Mouse (Mus musculus): ENCODE results near the gene Aifm3. TPM values are rescaled to one million over a fixed set of nuclear protein-coding genes. Genes with fewer than 3 reads are reported as not detected.
A peak's percentile ranks its signal among the peaks of the same experiment; 100 is the strongest.

The Aifm3 gene
- 1.4 and 2.4 TPM in 2 replicates for polyA plus RNA-seq (2015; fragmentation: Nextera tagmentation; extraction: Ambion mirVana)

DNA sequence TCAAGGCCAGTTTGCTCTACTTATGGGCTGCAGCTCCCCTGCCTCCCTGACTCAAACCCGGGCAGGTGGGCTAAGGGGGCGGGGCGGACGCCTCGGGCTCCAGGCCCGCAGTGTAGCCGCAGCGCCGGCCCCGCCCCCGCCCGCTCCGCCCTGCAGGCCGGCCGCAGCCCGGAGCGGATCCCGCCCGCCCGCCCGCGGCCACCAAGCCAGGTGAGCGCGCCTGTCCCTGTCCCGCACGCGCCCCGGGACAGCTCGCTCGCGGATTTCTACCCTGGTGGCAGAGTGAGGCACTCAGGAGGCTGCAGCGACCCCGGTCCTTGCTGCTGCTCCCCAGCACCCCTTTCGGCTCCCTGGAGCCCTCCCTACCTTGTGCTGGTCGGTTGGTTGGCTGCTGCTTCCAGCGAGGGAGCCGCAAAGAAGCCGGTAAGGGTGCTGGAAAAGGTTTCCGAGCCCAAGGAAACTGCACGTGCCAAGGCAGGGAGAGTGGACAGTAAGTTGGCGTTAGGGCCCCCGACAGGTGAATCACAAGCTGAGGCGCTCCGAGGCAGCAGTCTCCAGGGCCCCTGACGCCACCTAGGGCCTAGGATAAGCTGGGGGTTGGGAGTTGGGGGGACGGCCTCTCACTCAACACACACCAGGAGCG, at the start of gene Aifm3:
Gene Aifm3 (plus strand): TSS at position 143 of the 643 bp plus-strand sequence.
- TF ChIP-seq CTCF (IDR thresholded peaks at IDR 0.05; ENCODE audit: low read depth): no peak; the same call in 1 of the 2 replicates
- no peaks in the 10 kb centered on the region for H3K4me1 ChIP-seq (replicated peaks; ENCODE audit: insufficient read depth, low read length)
- 2% methylated on average over 46 of the region's 47 CpGs for WGBS
- peaks cover 21% of the 10 kb centered on the region for H3K36me3 ChIP-seq (ENCODE audit: insufficient read depth, low read length)
- DNase-seq (ENCODE audit: low spot score) (no peak), ATAC-seq (replicated peaks; ENCODE audit: low FRiP score, low read depth) (peak; percentile 58)
- no peaks in the 10 kb centered on the region for H3K9me3 ChIP-seq (replicated peaks; ENCODE audit: low read length)
- H3K9ac ChIP-seq (ENCODE audit: low read depth, low read length): peak within 1 kb of the TSS; percentile 58
- H3K4me3 ChIP-seq (replicated peaks; ENCODE audit: low read depth, low read length): peak within 1 kb of the TSS; percentile 45
- no peaks in the 10 kb centered on the region for H3K27me3 ChIP-seq (ENCODE audit: insufficient read depth, low read length)
- peak within 1 kb of the TSS; percentile 94 for H3K4me2 ChIP-seq (ENCODE audit: low read length)
- H3K27ac ChIP-seq: no peak within 1 kb of the TSS

DNA sequence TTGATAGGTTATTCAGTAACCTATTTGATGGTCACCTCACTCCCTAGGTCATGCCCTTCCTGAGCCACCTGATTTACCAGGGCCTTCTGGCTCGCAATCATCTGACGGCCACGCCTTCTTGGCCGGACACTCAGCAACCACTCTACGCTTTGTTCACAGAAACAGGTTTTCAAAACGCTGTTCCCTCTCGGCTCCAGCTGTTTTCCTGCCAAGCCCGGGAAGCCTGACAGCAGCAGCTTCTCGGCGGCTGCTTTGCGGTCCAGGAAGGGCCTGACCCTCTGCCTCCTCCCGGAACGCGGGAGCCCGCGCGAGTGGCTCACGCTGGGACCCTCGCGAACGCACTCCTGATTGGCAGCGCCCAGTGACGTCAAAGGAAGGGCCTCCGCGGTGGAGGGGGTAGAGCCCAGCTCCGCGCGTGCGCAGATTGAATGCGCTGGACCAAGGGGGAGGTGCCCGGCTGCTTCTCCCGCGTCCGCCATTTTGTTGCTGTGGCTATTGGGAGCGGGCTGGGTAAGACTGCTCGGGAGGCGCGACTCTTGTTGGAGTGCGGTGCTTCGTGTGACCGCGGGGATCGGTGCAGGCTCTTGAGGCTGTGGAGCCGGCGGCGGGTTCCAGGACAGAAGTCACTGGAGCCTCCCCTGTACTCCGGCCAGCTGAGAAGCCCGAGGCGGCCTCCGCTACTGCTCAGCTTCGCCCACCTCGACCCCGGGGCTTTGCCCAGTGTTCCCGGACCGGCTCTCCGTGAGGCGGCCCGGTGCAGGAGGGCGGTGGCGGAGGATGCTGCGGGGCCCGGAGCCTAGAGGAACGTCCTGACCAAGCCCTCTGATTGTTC, 37.7 kb upstream of the Aifm3 start, which contains the start of gene Crkl:
Gene Crkl (plus strand): TSS at position 447 of the 832 bp plus-strand sequence.
- Histone ChIP-seq H3K4me2 (ENCODE audit: low read length) (peak within 1 kb of the TSS; percentile 75), H3K4me1 (replicated peaks; ENCODE audit: insufficient read depth, low read length) (peaks cover 8% of the 10 kb centered on the region), H3K4me3 (replicated peaks; ENCODE audit: low read depth, low read length) (peak within 1 kb of the TSS; percentile 76), H3K9ac (ENCODE audit: low read depth, low read length) (peak within 1 kb of the TSS; percentile 88), H3K36me3 (ENCODE audit: insufficient read depth, low read length) (no peaks in the 10 kb centered on the region; the same call in 1 of the 2 replicates), H3K27ac (peak within 1 kb of the TSS; percentile 95), H3K27me3 (ENCODE audit: insufficient read depth, low read length) (no peaks in the 10 kb centered on the region), H3K9me3 (replicated peaks; ENCODE audit: low read length) (no peaks in the 10 kb centered on the region)
- under 1% methylated on average over 62 of the region's 63 CpGs for WGBS
- ATAC-seq (replicated peaks; ENCODE audit: low FRiP score, low read depth) (peak; percentile 95), DNase-seq (ENCODE audit: low spot score) (peak; percentile 99)
- TF ChIP-seq CTCF (IDR thresholded peaks at IDR 0.05; ENCODE audit: low read depth): no peak

DNA sequence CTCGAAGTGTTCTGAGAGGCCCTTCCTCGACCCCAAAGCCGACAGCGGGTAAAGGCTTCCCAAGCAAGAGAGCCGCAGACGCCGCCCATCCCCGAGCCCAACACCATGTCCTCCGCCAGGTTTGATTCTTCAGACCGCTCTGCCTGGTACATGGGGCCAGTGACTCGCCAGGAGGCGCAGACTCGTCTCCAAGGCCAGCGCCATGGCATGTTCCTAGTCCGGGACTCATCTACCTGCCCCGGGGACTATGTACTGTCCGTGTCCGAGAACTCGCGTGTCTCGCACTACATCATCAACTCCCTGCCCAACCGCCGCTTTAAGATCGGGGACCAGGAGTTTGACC, 37.1 kb upstream of the Aifm3 start:
- DNase-seq (ENCODE audit: low spot score) (peak; percentile 68), ATAC-seq (replicated peaks; ENCODE audit: low FRiP score, low read depth) (peak; percentile 44)
- Histone ChIP-seq H3K9me3 (replicated peaks; ENCODE audit: low read length) (no peaks in the 10 kb centered on the region), H3K4me1 (replicated peaks; ENCODE audit: insufficient read depth, low read length) (peaks cover 8% of the 10 kb centered on the region), H3K9ac (ENCODE audit: low read depth, low read length) (peak overlapping the region; percentile 88), H3K27me3 (ENCODE audit: insufficient read depth, low read length) (no peaks in the 10 kb centered on the region), H3K4me2 (ENCODE audit: low read length) (peak overlapping the region; percentile 75), H3K4me3 (replicated peaks; ENCODE audit: low read depth, low read length) (peak overlapping the region; percentile 76), H3K27ac (peak overlapping the region; percentile 95), H3K36me3 (ENCODE audit: insufficient read depth, low read length) (peaks cover 1% of the 10 kb centered on the region; the same call in 1 of the 2 replicates)
- no peak for TF ChIP-seq CTCF (IDR thresholded peaks at IDR 0.05; ENCODE audit: low read depth)
- under 1% methylated on average over 24 of the region's 24 CpGs for WGBS

- Histone ChIP-seq H3K4me1 (replicated peaks; ENCODE audit: insufficient read depth, low read length) (peaks cover 8% of the 10 kb centered on the region), H3K9me3 (replicated peaks; ENCODE audit: low read length) (no peaks in the 10 kb centered on the region), H3K4me2 (ENCODE audit: low read length) (no peak overlapping the region), H3K9ac (ENCODE audit: low read depth, low read length) (no peak overlapping the region), H3K36me3 (ENCODE audit: insufficient read depth, low read length) (peaks cover 3% of the 10 kb centered on the region; the same call in 1 of the 2 replicates), H3K27me3 (ENCODE audit: insufficient read depth, low read length) (no peaks in the 10 kb centered on the region), H3K27ac (no peak overlapping the region), H3K4me3 (replicated peaks; ENCODE audit: low read depth, low read length) (no peak overlapping the region)
- TF ChIP-seq CTCF (IDR thresholded peaks at IDR 0.05; ENCODE audit: low read depth): no peak
- DNase-seq (ENCODE audit: low spot score): no peak
- no peak for ATAC-seq (replicated peaks; ENCODE audit: low FRiP score, low read depth)
- WGBS: 90% methylated on average over 1 of the region's 1 CpGs
These were observed 32.5 kb upstream of the Aifm3 start for GRCm38 (mm10) chr16:17456901-17457300.

DNA sequence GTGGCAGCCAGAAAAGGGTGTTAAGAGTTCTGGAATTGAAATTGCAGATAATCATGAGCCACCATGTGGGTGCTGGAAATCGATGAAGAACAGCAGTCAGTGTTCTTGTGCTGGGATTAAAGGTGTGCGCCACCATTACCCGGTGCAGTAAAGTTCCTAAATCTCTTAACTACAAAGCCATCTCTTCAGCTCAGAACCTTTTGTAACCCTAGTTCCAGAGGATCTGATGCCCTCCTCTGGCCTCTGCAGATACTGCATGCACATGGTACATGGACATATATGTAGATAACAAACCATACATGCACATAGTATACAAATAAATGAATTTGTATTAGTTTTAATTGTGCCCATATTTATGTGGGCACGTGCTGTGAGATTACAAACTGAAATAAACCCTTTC, 29.2 kb upstream of the Aifm3 start:
- TF ChIP-seq CTCF (IDR thresholded peaks at IDR 0.05; ENCODE audit: low read depth): peak; percentile 66
- DNase-seq (ENCODE audit: low spot score) (peak; percentile 31), ATAC-seq (replicated peaks; ENCODE audit: low FRiP score, low read depth) (no peak)
- Histone ChIP-seq H3K27ac (no peak overlapping the region), H3K4me2 (ENCODE audit: low read length) (no peak overlapping the region), H3K36me3 (ENCODE audit: insufficient read depth, low read length) (peaks cover 3% of the 10 kb centered on the region; the same call in 1 of the 2 replicates), H3K9me3 (replicated peaks; ENCODE audit: low read length) (no peaks in the 10 kb centered on the region), H3K4me3 (replicated peaks; ENCODE audit: low read depth, low read length) (no peak overlapping the region), H3K27me3 (ENCODE audit: insufficient read depth, low read length) (no peaks in the 10 kb centered on the region), H3K4me1 (replicated peaks; ENCODE audit: insufficient read depth, low read length) (0 out of 2 replicates have a peak, but pooled peaks cover 2% of the 10 kb centered on the region), H3K9ac (ENCODE audit: low read depth, low read length) (no peak overlapping the region)
- 85% methylated on average over 4 of the region's 4 CpGs for WGBS

DNA sequence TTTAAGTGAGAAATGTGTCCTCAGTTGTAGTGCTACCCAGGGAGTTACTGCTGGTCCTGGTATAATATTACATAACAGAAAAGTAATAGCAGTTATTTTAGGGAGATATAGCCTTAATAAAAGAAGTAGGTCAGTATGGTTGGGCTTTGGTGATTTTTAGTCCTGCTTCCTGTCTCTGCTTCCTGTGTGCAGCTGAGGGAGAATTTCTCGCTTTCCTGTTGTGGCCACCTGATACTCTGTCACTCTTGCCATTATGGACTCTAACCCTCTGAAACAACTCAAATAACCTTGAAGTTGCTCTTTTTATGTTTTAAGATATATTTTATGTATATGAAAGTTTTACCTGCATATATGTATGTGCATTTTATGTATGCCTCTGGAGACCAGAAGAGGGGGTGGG, 27.8 kb upstream of the Aifm3 start:
- Histone ChIP-seq H3K4me1 (replicated peaks; ENCODE audit: insufficient read depth, low read length) (no peaks in the 10 kb centered on the region), H3K4me3 (replicated peaks; ENCODE audit: low read depth, low read length) (no peak overlapping the region), H3K9ac (ENCODE audit: low read depth, low read length) (no peak overlapping the region), H3K27ac (no peak overlapping the region), H3K4me2 (ENCODE audit: low read length) (no peak overlapping the region), H3K9me3 (replicated peaks; ENCODE audit: low read length) (no peaks in the 10 kb centered on the region), H3K36me3 (ENCODE audit: insufficient read depth, low read length) (peaks cover 3% of the 10 kb centered on the region; the same call in 1 of the 2 replicates), H3K27me3 (ENCODE audit: insufficient read depth, low read length) (no peaks in the 10 kb centered on the region)
- 86% methylated on average over 1 of the region's 1 CpGs for WGBS
- ATAC-seq (replicated peaks; ENCODE audit: low FRiP score, low read depth): no peak
- DNase-seq (ENCODE audit: low spot score): no peak
- TF ChIP-seq CTCF (IDR thresholded peaks at IDR 0.05; ENCODE audit: low read depth): no peak

Data from kidney, postnatal 0 days (tissue).